Mouse (Mus musculus) kidney, adult 10 weeks (tissue): ENCODE results near the gene Dglucy. TPM values are rescaled to one million over a fixed set of nuclear protein-coding genes. Genes with fewer than 3 reads are reported as not detected.

Experiments used
- polyA plus RNA-seq: library from polyadenylated mRNA; stranded (reverse); fragments of 350-450 nt; fragmentation: Illumina TruSeq; extraction: RNeasy Lipid Tissue Mini Kit (QIAGEN cat#74804); gene quantifications from one replicate; pipeline ENCODE4 v1.2.3, GENCODE M21; 2014; ENCODE audit warnings: low read depth, low replicate concordance

Gene Dglucy
- polyA plus RNA-seq, result 41.2 TPM

GRCm38 (mm10) chr12:100778934-100779865, at the start of gene Dglucy:
TSS of gene Dglucy (plus strand) at chr12:100779057.

GRCm38 (mm10) chr12:100907598-100908297, 128.9 kb downstream of the Dglucy start, which contains the start of gene Gpr68:
TSS of gene Gpr68 (minus strand) at chr12:100908198.

Other genes with a start within 250 kb of the Dglucy start
- 4.9 TPM for gene Rps6ka5, start 52.1 kb upstream of the Dglucy start, polyA plus RNA-seq
- 0.16 TPM for gene Gpr68, start 129.1 kb downstream of the Dglucy start, polyA plus RNA-seq
- gene Ccdc88c, start 250.0 kb downstream of the Dglucy start, polyA plus RNA-seq, result 2.3 TPM